Mouse (Mus musculus): Measurements from ENCODE around the gene Nup85. TPM values are rescaled to one million over a fixed set of nuclear protein-coding genes. Genes with fewer than 3 reads are reported as not detected.

The Nup85 gene
- polyA plus RNA-seq, 1 experiment from 2014 or later: 172 TPM

- H3K4me2 ChIP-seq (replicated peaks): no peak overlapping the region
- WGBS: 95% methylated on average over 7 of the region's 7 CpGs
- ATAC-seq (ENCODE audit: low FRiP score, low read depth): no peak
These were observed 52.1 kb downstream of the Nup85 start for GRCm38 (mm10) chr11:115616371-115616770.

GRCm38 (mm10) chr11:115616893-115617292 lies 52.7 kb downstream of the Nup85 start:
- Histone ChIP-seq H3K9ac (replicated peaks) (no peak overlapping the region), H3K27ac (replicated peaks) (no peak overlapping the region), H3K36me3 (peaks cover 33% of the 10 kb centered on the region), H3K4me2 (replicated peaks) (no peak overlapping the region), H3K27me3 (peaks cover 14% of the 10 kb centered on the region; the same call in 1 of the 2 replicates), H3K9me3 (no peaks in the 10 kb centered on the region), H3K4me3 (no peak overlapping the region), H3K4me1 (peaks cover 9% of the 10 kb centered on the region)
- WGBS: 83% methylated on average over 6 of the region's 6 CpGs
- ATAC-seq (ENCODE audit: low FRiP score, low read depth): no peak

More at GRCm38 (mm10) chr11:115616371-115616770, 52.1 kb downstream of the Nup85 start:
- H3K4me1 ChIP-seq: peaks cover 14% of the 10 kb centered on the region
- peaks cover 19% of the 10 kb centered on the region for H3K27me3 ChIP-seq
- no peaks in the 10 kb centered on the region for H3K9me3 ChIP-seq
- H3K4me3 ChIP-seq: no peak overlapping the region
- peaks cover 29% of the 10 kb centered on the region for H3K36me3 ChIP-seq
- no peak overlapping the region for H3K27ac ChIP-seq (replicated peaks)
- no peak overlapping the region for H3K9ac ChIP-seq (replicated peaks)

- peaks cover 6% of the 10 kb centered on the region for H3K4me1 ChIP-seq
- no peak overlapping the region for H3K4me2 ChIP-seq (replicated peaks)
- WGBS: 87% methylated on average over 2 of the region's 2 CpGs
- H3K27me3 ChIP-seq: peaks cover 14% of the 10 kb centered on the region; the same call in 1 of the 2 replicates
- no peak overlapping the region for H3K27ac ChIP-seq (replicated peaks)
- no peak overlapping the region for H3K4me3 ChIP-seq
- H3K36me3 ChIP-seq: peaks cover 43% of the 10 kb centered on the region
- H3K9me3 ChIP-seq: no peaks in the 10 kb centered on the region
- H3K9ac ChIP-seq (replicated peaks): no peak overlapping the region
- no peak for ATAC-seq (ENCODE audit: low FRiP score, low read depth)
These were observed 53.8 kb downstream of the Nup85 start for GRCm38 (mm10) chr11:115618001-115618400.

- H3K27ac ChIP-seq (replicated peaks): no peak overlapping the region
- no peak overlapping the region for H3K9ac ChIP-seq (replicated peaks)
- H3K4me1 ChIP-seq: no peaks in the 10 kb centered on the region
- H3K9me3 ChIP-seq: no peaks in the 10 kb centered on the region
- H3K4me2 ChIP-seq (replicated peaks): no peak overlapping the region
- H3K4me3 ChIP-seq: no peak overlapping the region
- H3K36me3 ChIP-seq: peaks cover 47% of the 10 kb centered on the region
- WGBS: 89% methylated on average over 16 of the region's 16 CpGs
- peaks cover 7% of the 10 kb centered on the region; the same call in 1 of the 2 replicates for H3K27me3 ChIP-seq
- ATAC-seq (ENCODE audit: low FRiP score, low read depth): no peak
These were observed 54.7 kb downstream of the Nup85 start for GRCm38 (mm10) chr11:115618732-115619516.

- Histone ChIP-seq H3K9me3 (no peaks in the 10 kb centered on the region), H3K4me2 (replicated peaks) (no peak overlapping the region), H3K27me3 (no peaks in the 10 kb centered on the region), H3K36me3 (peaks cover 46% of the 10 kb centered on the region), H3K9ac (replicated peaks) (no peak overlapping the region), H3K4me1 (no peaks in the 10 kb centered on the region), H3K4me3 (no peak overlapping the region), H3K27ac (replicated peaks) (no peak overlapping the region)
- ATAC-seq (ENCODE audit: low FRiP score, low read depth): no peak
- WGBS: 95% methylated on average over 7 of the region's 7 CpGs
These were observed 55.7 kb downstream of the Nup85 start for GRCm38 (mm10) chr11:115619949-115620348.

GRCm38 (mm10) chr11:115623487-115624070 lies 59.3 kb downstream of the Nup85 start:
- Histone ChIP-seq H3K9me3 (no peaks in the 10 kb centered on the region), H3K27me3 (no peaks in the 10 kb centered on the region), H3K36me3 (peaks cover 40% of the 10 kb centered on the region), H3K4me3 (no peak overlapping the region), H3K9ac (replicated peaks) (no peak overlapping the region), H3K4me2 (replicated peaks) (no peak overlapping the region), H3K27ac (replicated peaks) (no peak overlapping the region), H3K4me1 (peaks cover 14% of the 10 kb centered on the region)
- 74% methylated on average over 9 of the region's 9 CpGs for WGBS
- ATAC-seq (ENCODE audit: low FRiP score, low read depth): no peak

GRCm38 (mm10) chr11:115625877-115626276 lies 61.6 kb downstream of the Nup85 start:
- WGBS: 85% methylated on average over 9 of the region's 9 CpGs
- Histone ChIP-seq H3K27me3 (no peaks in the 10 kb centered on the region), H3K4me2 (replicated peaks) (no peak overlapping the region), H3K36me3 (peaks cover 22% of the 10 kb centered on the region), H3K9ac (replicated peaks) (no peak overlapping the region), H3K4me1 (peaks cover 16% of the 10 kb centered on the region), H3K27ac (replicated peaks) (no peak overlapping the region), H3K4me3 (no peak overlapping the region), H3K9me3 (no peaks in the 10 kb centered on the region)
- ATAC-seq (ENCODE audit: low FRiP score, low read depth): no peak

GRCm38 (mm10) chr11:115626824-115627616 lies 62.8 kb downstream of the Nup85 start:
- no peaks in the 10 kb centered on the region for H3K27me3 ChIP-seq
- H3K4me1 ChIP-seq: peaks cover 16% of the 10 kb centered on the region
- peak overlapping the region; percentile 75 for H3K4me3 ChIP-seq
- no peak for ATAC-seq (ENCODE audit: low FRiP score, low read depth)
- no peaks in the 10 kb centered on the region for H3K9me3 ChIP-seq
- H3K9ac ChIP-seq (replicated peaks): peak overlapping the region; percentile 84
- H3K4me2 ChIP-seq (replicated peaks): peak overlapping the region; percentile 96
- H3K27ac ChIP-seq (replicated peaks): no peak overlapping the region
- peaks cover 14% of the 10 kb centered on the region; the same call in 1 of the 2 replicates for H3K36me3 ChIP-seq
- 58% methylated on average over 11 of the region's 11 CpGs for WGBS

GRCm38 (mm10) chr11:115627705-115628464 lies 63.7 kb downstream of the Nup85 start, which contains the start of gene Slc25a19:
Slc25a19 (minus strand) TSS chr11:115628295.
- Histone ChIP-seq H3K27ac (replicated peaks) (0 out of 2 replicates have a peak within 1 kb of the TSS, but pooled peaks have one; percentile 15), H3K4me3 (peak within 1 kb of the TSS; percentile 75), H3K9me3 (no peaks in the 10 kb centered on the region), H3K27me3 (no peaks in the 10 kb centered on the region), H3K4me1 (peaks cover 16% of the 10 kb centered on the region), H3K9ac (replicated peaks) (peak within 1 kb of the TSS; percentile 84), H3K4me2 (replicated peaks) (peak within 1 kb of the TSS; percentile 96), H3K36me3 (peaks cover 5% of the 10 kb centered on the region; the same call in 1 of the 2 replicates)
- ATAC-seq (ENCODE audit: low FRiP score, low read depth): peak; percentile 99
- WGBS: under 1% methylated on average over 45 of the region's 47 CpGs

GRCm38 (mm10) chr11:115628465-115629101 lies 64.3 kb downstream of the Nup85 start:
- H3K27ac ChIP-seq (replicated peaks): no peak overlapping the region
- peak overlapping the region; percentile 96 for H3K4me2 ChIP-seq (replicated peaks)
- H3K4me1 ChIP-seq: peaks cover 16% of the 10 kb centered on the region
- H3K4me3 ChIP-seq: peak overlapping the region; percentile 75
- no peaks in the 10 kb centered on the region for H3K9me3 ChIP-seq
- 56% methylated on average over 13 of the region's 13 CpGs for WGBS
- no peaks in the 10 kb centered on the region for H3K36me3 ChIP-seq
- ATAC-seq (ENCODE audit: low FRiP score, low read depth): peak; percentile 57
- peak overlapping the region; percentile 41; the same call in 1 of the 2 replicates for H3K9ac ChIP-seq (replicated peaks)
- no peaks in the 10 kb centered on the region for H3K27me3 ChIP-seq
